Mouse (Mus musculus): ENCODE results near the gene Rnf32. TPM values are rescaled to one million over a fixed set of nuclear protein-coding genes. Genes with fewer than 3 reads are reported as not detected.

Rnf32 gene
- total RNA-seq, 2 experiments from 2014 or later: 4.3 TPM

DNA sequence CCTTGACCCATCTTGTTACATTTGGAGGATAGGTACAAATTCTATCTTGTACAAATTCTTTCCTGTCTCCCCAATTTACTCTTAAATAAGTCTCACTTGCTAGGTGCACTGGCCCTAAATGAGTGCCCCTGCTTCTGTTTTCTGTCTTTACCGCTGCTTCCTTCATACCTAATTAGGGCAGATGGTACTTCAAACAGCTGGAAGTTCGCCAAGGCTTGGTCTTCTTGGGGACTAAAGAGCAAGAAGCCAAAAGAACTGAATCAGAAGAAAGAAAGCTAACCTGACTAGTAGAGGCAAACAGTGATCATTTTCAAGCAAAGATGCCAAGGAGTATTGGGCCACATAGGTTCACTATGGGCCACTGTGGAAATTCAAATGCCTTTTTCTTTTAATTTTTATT, 77.6 kb downstream of the Rnf32 start:
- DNase-seq: no peak

DNA sequence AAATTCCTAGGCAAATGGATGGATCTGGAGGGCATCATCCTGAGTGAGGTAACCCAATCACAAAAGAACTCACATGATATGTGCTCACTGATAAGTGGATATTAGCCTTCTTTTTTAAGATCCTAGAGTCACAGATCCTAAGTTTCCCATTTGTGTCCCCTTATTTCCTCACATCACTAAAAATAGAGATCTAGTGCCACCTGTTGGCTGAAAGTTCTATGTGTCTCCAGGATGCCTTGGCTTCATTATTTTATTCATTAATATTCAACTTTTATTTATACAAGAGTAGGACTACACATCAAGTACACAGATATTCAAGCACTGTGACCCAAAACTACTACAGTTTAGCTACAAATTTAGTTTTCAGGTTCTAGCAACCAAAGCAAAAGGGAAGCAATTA, 79.0 kb downstream of the Rnf32 start:
- peak in 1 of 2 experiments; percentile 24 for DNase-seq

Other genes with a start within 250 kb of the Rnf32 start
- 10 to 100 TPM; 10.6 to 12.8 TPM for gene Lmbr1, start 182.4 kb downstream of the Rnf32 start, total RNA-seq (2021)
- 10 to 100 TPM; 36.3 to 42.3 TPM for gene Nom1, start 238.7 kb downstream of the Rnf32 start, total RNA-seq (2021)